Mouse (Mus musculus) thymus, adult 2 months (tissue): ENCODE measurements around the gene Asb13. TPM values are rescaled to one million over a fixed set of nuclear protein-coding genes. Genes with fewer than 3 reads are reported as not detected.

Source experiments
- DNase-seq: peaks from one replicate; pipeline ENCODE4 v3.0.0; 2021
- H3K27ac ChIP-seq: fragments of 200-500 bp; 2 replicates; pipeline ENCODE4 v1.5.1; 2012; ENCODE audit warnings: low read length, control low read depth; ENCODE audit not compliant: control insufficient read depth, insufficient read depth
- H3K27me3 ChIP-seq: fragments of 200-500 bp; 2 replicates; pipeline ENCODE4 v1.6.1; 2012; ENCODE audit warnings: mild to moderate bottlenecking, low read length, moderate library complexity, mixed read lengths; ENCODE audit not compliant: control insufficient read depth, insufficient read depth
- H3K36me3 ChIP-seq: fragments of 200-500 bp; 2 replicates; pipeline ENCODE4 v1.6.1; 2012; ENCODE audit warnings: mild to moderate bottlenecking, low read length, moderate library complexity; ENCODE audit not compliant: control insufficient read depth, insufficient read depth
- H3K4me1 ChIP-seq: fragments of 200-500 bp; replicated peaks from 2 replicates; pipeline ENCODE4 v1.6.1; 2012; ENCODE audit warnings: low read length; ENCODE audit not compliant: control insufficient read depth, insufficient read depth
- H3K4me3 ChIP-seq: fragments of 200-500 bp; 2 replicates; pipeline ENCODE4 v1.5.1; 2012; ENCODE audit warnings: mild to moderate bottlenecking, low read length, control low read depth, moderate library complexity; ENCODE audit not compliant: control insufficient read depth, insufficient read depth
- CTCF ChIP-seq: fragments of 200-500 bp; IDR thresholded peaks from 2 replicates; pipeline ENCODE4 v1.5.1; 2012; ENCODE audit warnings: mild to moderate bottlenecking, control low read depth, low read length, moderate library complexity, borderline replicate concordance; ENCODE audit not compliant: control insufficient read depth, poor library complexity, insufficient read depth; ENCODE audit errors: extremely low read depth
- POLR2A ChIP-seq: fragments of 200-500 bp; IDR thresholded peaks from 2 replicates; pipeline ENCODE4 v1.6.1; 2012; ENCODE audit warnings: mild to moderate bottlenecking, low read length, control low read depth, moderate library complexity; ENCODE audit not compliant: control insufficient read depth, poor library complexity, insufficient read depth; ENCODE audit errors: extremely low read depth
- WGBS: fragments of 180-500 bp; shearing (Covaris S2); methylation state at CpG from one replicate; pipeline ENCODE4 v1.1.7; 2018; 5-methylcytosine and 5-hydroxymethylcytosine counted together
- polyA plus RNA-seq: library from polyadenylated mRNA; depleted of rRNA; stranded (reverse); fragments of >200 nt; gene quantifications from 2 replicates; pipeline ENCODE4 v1.2.3, GENCODE M21; 2012

Gene Asb13
- polyA plus RNA-seq, 1 experiment = 25.7 TPM

DNA sequence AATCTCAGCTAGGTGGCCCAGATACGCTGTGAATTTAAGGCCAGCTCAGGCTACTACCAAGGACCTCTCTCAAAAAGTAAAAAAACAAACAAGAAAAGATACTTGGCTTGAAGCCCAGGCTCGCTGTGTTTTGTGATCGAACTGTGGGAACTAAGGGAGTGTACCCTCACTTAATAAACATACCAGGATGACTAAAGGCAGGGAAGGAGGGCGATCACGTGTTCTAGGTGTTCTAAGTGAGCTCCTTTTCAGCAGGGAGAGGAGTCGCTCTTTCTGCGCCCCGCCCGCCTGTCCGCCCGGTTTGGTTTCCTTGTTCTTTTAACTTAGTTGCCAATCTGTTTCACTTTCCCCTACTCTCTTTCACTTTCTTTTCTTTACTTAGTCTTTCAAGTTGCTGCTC lies 3.0 kb downstream of the Asb13 start:
- H3K36me3 ChIP-seq = no peaks in the 10 kb centered on the region
- DNase-seq = peak; percentile 55
- WGBS = 6% methylated on average over 11 of the region's 11 CpGs
- TF ChIP-seq POLR2A = no peak
- TF ChIP-seq CTCF = no peak
- peaks cover 8% of the 10 kb centered on the region for H3K4me1 ChIP-seq
- H3K27ac ChIP-seq = no peak overlapping the region; the same call in none of the 2 replicates
- H3K27me3 ChIP-seq = no peaks in the 10 kb centered on the region
- no peak overlapping the region for H3K4me3 ChIP-seq

DNA sequence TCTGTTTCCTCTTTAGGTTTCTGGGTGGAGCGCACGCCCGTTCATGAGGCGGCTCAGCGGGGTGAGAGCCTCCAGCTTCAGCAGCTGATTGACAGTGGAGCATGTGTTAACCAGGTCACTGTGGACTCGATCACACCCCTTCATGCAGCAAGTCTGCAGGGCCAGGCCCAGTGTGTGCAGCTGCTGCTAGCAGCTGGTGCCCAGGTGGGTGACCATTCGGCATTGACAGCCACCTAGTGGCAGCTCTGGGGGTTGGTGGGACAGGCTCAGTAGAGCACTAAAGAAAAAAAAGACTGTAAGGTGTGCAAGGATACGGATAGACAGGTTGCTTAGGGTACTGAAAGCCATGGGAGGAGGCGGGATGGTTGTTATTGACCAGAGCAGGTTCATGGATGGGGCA lies 8.2 kb downstream of the Asb13 start:
- no peak for TF ChIP-seq POLR2A
- TF ChIP-seq CTCF = peak; percentile 63; the same call in 1 of the 2 replicates
- peak; percentile 53 for DNase-seq
- 86% methylated on average over 9 of the region's 9 CpGs for WGBS

DNA sequence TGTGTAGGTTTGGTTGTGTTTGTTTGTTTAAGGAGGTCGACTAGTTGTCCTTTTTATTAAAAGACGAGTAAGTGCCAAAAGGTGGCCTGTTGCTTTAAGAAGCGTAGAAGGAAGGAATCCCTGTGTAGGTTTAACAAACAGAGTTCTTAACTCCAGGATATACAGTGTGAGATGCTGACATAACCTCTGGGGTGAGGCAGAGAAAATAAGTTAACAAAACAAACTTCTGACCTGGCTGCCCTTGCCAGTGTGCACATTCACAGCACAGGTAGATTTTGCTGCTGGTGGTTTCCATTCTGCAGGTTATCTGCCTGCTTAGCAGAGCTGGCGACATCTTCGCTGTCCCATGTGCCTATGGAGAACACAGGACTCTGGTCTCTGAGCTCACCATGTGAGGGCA lies 8.7 kb downstream of the Asb13 start:
- Histone ChIP-seq H3K27me3 (no peaks in the 10 kb centered on the region), H3K36me3 (no peaks in the 10 kb centered on the region), H3K4me1 (peaks cover under 1% of the 10 kb centered on the region), H3K4me3 (no peak overlapping the region), H3K27ac (no peak overlapping the region)
- DNase-seq = no peak
- WGBS = 94% methylated on average over 5 of the region's 5 CpGs
- TF ChIP-seq CTCF = no peak
- no peak for TF ChIP-seq POLR2A

More for the DNA sequence above, 8.2 kb downstream of the Asb13 start:
- Histone ChIP-seq H3K27ac (no peak overlapping the region), H3K36me3 (no peaks in the 10 kb centered on the region), H3K27me3 (no peaks in the 10 kb centered on the region), H3K4me3 (no peak overlapping the region), H3K4me1 (peaks cover 3% of the 10 kb centered on the region)

DNA sequence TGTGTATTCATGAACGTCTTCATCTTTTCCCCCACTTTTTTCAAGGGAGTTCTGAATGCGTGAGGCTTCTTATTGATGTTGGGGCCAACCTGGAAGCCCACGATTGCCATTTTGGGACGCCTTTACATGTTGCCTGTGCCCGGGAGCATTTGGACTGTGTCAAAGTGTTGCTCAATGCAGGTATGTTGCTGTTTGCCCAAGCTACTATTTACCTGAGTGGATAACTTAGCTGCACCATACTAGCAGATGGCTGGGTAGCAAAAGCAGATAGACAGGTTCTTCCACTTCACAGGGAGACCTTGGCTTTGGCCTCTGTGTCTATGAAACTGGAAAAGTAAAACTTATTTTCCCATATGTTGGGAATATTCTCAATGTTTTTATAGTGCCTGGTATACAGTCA lies 11.0 kb downstream of the Asb13 start:
- TF ChIP-seq POLR2A (no peak), CTCF (no peak)
- Histone ChIP-seq H3K27ac (no peak overlapping the region), H3K36me3 (peaks cover 7% of the 10 kb centered on the region; the same call in 1 of the 2 replicates), H3K4me3 (no peak overlapping the region), H3K4me1 (no peaks in the 10 kb centered on the region), H3K27me3 (no peaks in the 10 kb centered on the region)
- no peak for DNase-seq
- 95% methylated on average over 5 of the region's 5 CpGs for WGBS

DNA sequence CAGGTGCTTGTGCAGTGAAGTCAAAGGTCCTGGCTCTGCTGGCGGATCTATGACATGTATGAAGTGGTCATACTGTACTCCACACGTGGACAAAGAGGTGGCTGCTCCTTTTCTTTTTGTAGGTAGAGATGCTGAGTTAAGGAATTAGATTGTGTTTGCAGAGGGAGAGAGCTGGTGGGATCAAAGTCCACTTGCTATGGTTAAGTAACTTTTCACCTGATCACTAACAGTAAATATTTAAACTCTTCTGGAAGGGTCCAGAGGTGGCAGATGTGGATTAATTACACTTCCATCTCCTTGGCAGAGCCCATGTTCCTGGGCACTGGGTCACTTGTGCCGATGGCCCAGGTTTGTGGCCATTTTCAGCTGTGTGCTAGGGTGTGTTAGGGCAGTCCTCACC lies 12.1 kb downstream of the Asb13 start:
- H3K27ac ChIP-seq = no peak overlapping the region
- 96% methylated on average over 3 of the region's 3 CpGs for WGBS

DNA sequence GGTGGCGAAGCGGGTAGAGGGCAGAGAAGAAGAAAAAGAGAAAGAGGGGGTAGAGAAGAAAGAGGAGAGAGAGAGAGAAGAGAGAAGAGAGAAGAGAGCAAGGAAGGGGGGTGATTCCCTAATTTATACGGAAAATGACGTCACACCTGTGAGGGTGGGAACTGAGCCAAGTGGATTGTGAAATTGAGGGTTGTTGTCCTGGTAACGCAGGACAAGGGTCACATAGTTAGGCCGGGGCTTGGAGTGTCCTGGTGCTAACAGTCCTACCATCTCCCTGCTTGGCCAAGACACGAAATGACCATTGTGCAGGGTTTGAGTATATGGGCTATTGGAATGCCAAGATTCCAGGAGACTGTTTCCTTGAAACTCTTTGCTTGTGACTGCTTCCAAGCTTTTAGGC lies 12.7 kb downstream of the Asb13 start:
- Histone ChIP-seq H3K36me3 (peaks cover 10% of the 10 kb centered on the region; the same call in 1 of the 2 replicates), H3K4me3 (no peak overlapping the region), H3K27me3 (no peaks in the 10 kb centered on the region), H3K27ac (no peak overlapping the region), H3K4me1 (no peaks in the 10 kb centered on the region)
- DNase-seq = no peak
- WGBS = 97% methylated on average over 7 of the region's 7 CpGs
- TF ChIP-seq POLR2A = no peak
- TF ChIP-seq CTCF = no peak

More for the DNA sequence above, 12.1 kb downstream of the Asb13 start:
- peaks cover 10% of the 10 kb centered on the region; the same call in 1 of the 2 replicates for H3K36me3 ChIP-seq
- no peaks in the 10 kb centered on the region for H3K4me1 ChIP-seq
- no peak for DNase-seq
- H3K27me3 ChIP-seq = no peaks in the 10 kb centered on the region
- no peak overlapping the region for H3K4me3 ChIP-seq
- no peak for TF ChIP-seq CTCF
- no peak for TF ChIP-seq POLR2A

DNA sequence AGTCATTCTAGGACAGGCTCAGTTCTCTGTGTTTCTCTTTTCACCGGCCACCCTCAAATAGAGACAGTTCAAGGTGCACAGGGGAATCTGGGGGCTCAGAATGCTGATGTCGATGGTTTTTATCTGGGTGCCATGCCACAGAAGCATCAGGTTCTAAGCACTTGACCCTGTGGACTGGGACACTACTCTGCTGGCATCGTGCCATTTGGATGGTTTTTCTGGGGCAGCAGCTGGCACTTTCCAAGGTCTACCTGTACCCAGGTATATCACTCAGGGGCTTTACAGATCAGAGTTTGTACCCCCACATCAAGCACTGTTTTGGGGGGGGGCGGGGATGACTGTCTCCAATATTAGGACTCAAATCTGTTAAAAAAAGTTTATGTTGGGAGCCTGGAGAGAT lies 16.7 kb downstream of the Asb13 start:
- WGBS = 97% methylated on average over 4 of the region's 4 CpGs

More for the DNA sequence above, 16.7 kb downstream of the Asb13 start:
- Histone ChIP-seq H3K27ac (no peak overlapping the region), H3K27me3 (no peaks in the 10 kb centered on the region), H3K36me3 (peaks cover 15% of the 10 kb centered on the region), H3K4me3 (no peak overlapping the region), H3K4me1 (no peaks in the 10 kb centered on the region)
- DNase-seq = no peak
- TF ChIP-seq POLR2A (no peak), CTCF (no peak)
